In the genomic region with DNA sequence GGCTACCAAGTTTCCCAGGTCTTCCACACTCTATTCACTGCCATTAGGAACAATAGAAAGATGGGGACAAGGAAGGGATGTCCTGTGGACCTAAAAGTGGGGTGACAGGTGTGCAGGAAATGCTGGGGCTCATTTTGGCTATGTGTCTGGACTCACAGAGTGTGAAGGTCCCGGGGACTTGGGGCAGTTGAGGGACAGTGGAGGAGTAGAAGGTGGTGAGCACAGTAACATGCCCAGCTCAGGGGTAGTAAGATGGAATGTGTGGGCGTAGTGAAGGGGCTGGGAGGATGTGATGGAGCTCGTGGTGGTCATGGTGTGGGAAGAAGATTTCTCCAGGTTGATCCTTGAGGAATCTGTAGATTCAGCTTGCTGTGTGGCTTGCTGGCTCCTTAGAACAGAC, we compare ENCODE assay signal across 26 mouse cellular contexts.
"Had no signal": no experiment of that assay in that cellular context is flagged by ENCODE, and none has a peak within 500 bp of the region (broad histone marks: within the 10 kb centered on the region; RNA-seq: fewer than 3 reads in every experiment).

No protein-coding gene starts in this region.

- H3K4me3 ChIP-seq: embryonic facial prominence, embryonic 13.5 days; embryonic facial prominence, embryonic 15.5 days; erythroblast, embryonic 14.5 days; forebrain, embryonic 10.5 days; forebrain, embryonic 12.5 days; forebrain, embryonic 13.5 days; forebrain, embryonic 15.5 days; gastrocnemius, adult 2 months; heart, adult 2 months; heart, embryonic 12.5 days had no signal

- DNase-seq: cerebellum, adult 2 months; cerebellum, adult 8-10 months; cerebellum, adult 9-10 months; cerebellum, adult 9-11 months; cerebellum, postnatal 10 days; cerebellum, postnatal 14 days; cerebellum, postnatal 25 days; cerebellum, postnatal 36 days; embryo, embryonic 11 days; forebrain, postnatal 0 days; gastrocnemius, adult 2 months; gastrocnemius, postnatal 10 days; gastrocnemius, postnatal 14 days; gastrocnemius, postnatal 25 days; gastrocnemius, postnatal 36 days had no signal

- H3K36me3 ChIP-seq: embryonic facial prominence, embryonic 13.5 days; embryonic facial prominence, embryonic 15.5 days; forebrain, embryonic 10.5 days; forebrain, embryonic 12.5 days; forebrain, embryonic 15.5 days; heart, embryonic 12.5 days had no signal

- H3K9me3 ChIP-seq: embryonic facial prominence, embryonic 13.5 days; embryonic facial prominence, embryonic 15.5 days; forebrain, embryonic 10.5 days; forebrain, embryonic 12.5 days; forebrain, embryonic 13.5 days; forebrain, embryonic 15.5 days; heart, embryonic 12.5 days had no signal

- H3K9ac ChIP-seq: embryonic facial prominence, embryonic 13.5 days; embryonic facial prominence, embryonic 15.5 days; forebrain, embryonic 12.5 days; forebrain, embryonic 13.5 days; forebrain, embryonic 15.5 days; forebrain, postnatal 0 days; heart, embryonic 12.5 days had no signal

- H3K4me1 ChIP-seq: embryonic facial prominence, embryonic 13.5 days; embryonic facial prominence, embryonic 15.5 days; forebrain, embryonic 10.5 days; forebrain, embryonic 12.5 days; forebrain, embryonic 13.5 days; forebrain, embryonic 15.5 days; heart, embryonic 12.5 days had no signal

- H3K27me3 ChIP-seq: embryonic facial prominence, embryonic 13.5 days; embryonic facial prominence, embryonic 15.5 days; forebrain, embryonic 12.5 days; forebrain, embryonic 13.5 days; forebrain, embryonic 15.5 days; heart, embryonic 12.5 days had no signal

- H3K4me2 ChIP-seq: embryonic facial prominence, embryonic 13.5 days; embryonic facial prominence, embryonic 15.5 days; forebrain, embryonic 12.5 days; forebrain, embryonic 13.5 days; forebrain, embryonic 15.5 days; heart, embryonic 12.5 days had no signal

- H3K27ac ChIP-seq: embryonic facial prominence, embryonic 13.5 days; embryonic facial prominence, embryonic 15.5 days; forebrain, embryonic 10.5 days; forebrain, embryonic 12.5 days; forebrain, embryonic 13.5 days; forebrain, embryonic 15.5 days; gastrocnemius, adult 2 months; heart, adult 2 months had no signal

- ATAC-seq: forebrain, embryonic 13.5 days; forebrain, embryonic 14.5 days; forebrain, embryonic 15.5 days; forebrain, embryonic 16.5 days; forebrain, postnatal 0 days had no signal
